Mouse (Mus musculus) liver, adult 2 months (tissue): ENCODE measurements around the gene Ube2b.

Source experiments
- CTCF ChIP-seq: fragments of 200-500 bp; IDR thresholded peaks from 2 replicates; pipeline ENCODE4 v1.5.1; 2011; ENCODE audit warnings: low read depth, low read length, control low read depth
- POLR2A ChIP-seq: fragments of 200-500 bp; IDR thresholded peaks from 2 replicates; pipeline ENCODE4 v1.6.1; 2011; ENCODE audit warnings: low read length, control low read depth; ENCODE audit not compliant: insufficient read depth; ENCODE audit errors: extremely low read depth

DNA sequence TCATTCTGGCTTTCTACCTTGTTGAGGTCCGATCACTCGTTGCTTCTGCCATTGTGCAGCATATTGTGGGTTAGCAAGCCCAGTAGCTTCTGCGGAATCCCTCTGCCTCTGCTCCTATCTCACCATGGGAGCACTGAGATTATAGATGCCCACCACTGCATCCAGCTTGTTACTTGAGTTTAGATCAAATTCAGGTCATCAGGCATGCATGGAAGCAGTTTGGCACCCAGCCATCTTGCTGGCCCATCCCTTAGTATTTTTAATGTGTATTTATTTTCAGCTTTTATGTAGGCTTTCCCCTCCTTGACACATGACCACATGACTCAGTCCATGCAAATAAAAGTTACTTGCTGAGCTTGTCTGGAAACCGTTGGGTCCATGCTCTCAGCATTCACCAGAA lies 42.8 kb downstream of the Ube2b start:
- no peak for TF ChIP-seq CTCF
- TF ChIP-seq POLR2A = no peak
